Mouse (Mus musculus) hindbrain, embryonic 14.5 days (tissue): ENCODE measurements around the gene Gpr87. TPM values are rescaled to one million over a fixed set of nuclear protein-coding genes. Genes with fewer than 3 reads are reported as not detected.

Experiments used
- ATAC-seq: fragments of 200-750 bp; cut with Nextera tagmentation; 2 replicates; pipeline ENCODE4 v1.8.0; 2017; ENCODE audit warnings: moderate number of reproducible peaks, mild to moderate bottlenecking, moderate TSS enrichment, moderate library complexity; ENCODE audit not compliant: low FRiP score
- DNase-seq: peaks from one replicate; pipeline ENCODE4 v3.0.0-alpha.2; 2015; ENCODE audit warnings: low spot score
- H3K27ac ChIP-seq: fragments of 300-500 bp; sonication (generic); 2 replicates; pipeline ENCODE4 v1.5.1; 2014; ENCODE audit warnings: mild to moderate bottlenecking, moderate library complexity
- H3K27me3 ChIP-seq: fragments of 300-500 bp; sonication (generic); 2 replicates; pipeline ENCODE4 v1.6.1; 2014; ENCODE audit warnings: mild to moderate bottlenecking, low read length, mixed read lengths; ENCODE audit not compliant: control insufficient read depth, insufficient read depth
- H3K36me3 ChIP-seq: fragments of 300-500 bp; sonication (generic); replicated peaks from 2 replicates; pipeline ENCODE4 v1.6.1; 2014; ENCODE audit not compliant: control insufficient read depth, insufficient read depth
- H3K4me1 ChIP-seq: fragments of 300-500 bp; sonication (generic); replicated peaks from 2 replicates; pipeline ENCODE4 v1.6.1; 2014; ENCODE audit warnings: antibody characterized with exemption, low read length, mixed read lengths; ENCODE audit not compliant: control insufficient read depth, insufficient read depth
- H3K4me2 ChIP-seq: fragments of 300-500 bp; sonication (generic); replicated peaks from 2 replicates; pipeline ENCODE4 v1.6.1; 2014; ENCODE audit warnings: mild to moderate bottlenecking, moderate library complexity
- H3K4me3 ChIP-seq: fragments of 300-500 bp; sonication (generic); replicated peaks from 2 replicates; pipeline ENCODE4 v1.5.1; 2014; ENCODE audit warnings: mild to moderate bottlenecking, low read length
- H3K9ac ChIP-seq: fragments of 300-500 bp; sonication (generic); 2 replicates; pipeline ENCODE4 v1.6.1; 2014
- H3K9me3 ChIP-seq: fragments of 300-500 bp; sonication (generic); 2 replicates; pipeline ENCODE4 v1.6.1; 2016; ENCODE audit warnings: low read length; ENCODE audit not compliant: control insufficient read depth
- WGBS: fragments of 180-500 bp; shearing (Covaris S2); extraction: QIAGEN DNeasy Blood & Tissue Kit; methylation state at CpG from one replicate; pipeline ENCODE4 v1.1.7; 2014; 5-methylcytosine and 5-hydroxymethylcytosine counted together
- polyA plus RNA-seq: library from polyadenylated mRNA; unstranded; fragments of >200 nt; fragmentation: Nextera tagmentation; extraction: Ambion mirVana; gene quantifications from 2 replicates; pipeline ENCODE4 v1.2.1, GENCODE M21; 2014

Gene Gpr87
- polyA plus RNA-seq, 1 experiment from 2014 or later = not detected

GRCm38 (mm10) chr3:59197329-59197948 is 2.5 kb upstream of the Gpr87 start:
- Histone ChIP-seq H3K4me1 (no peaks in the 10 kb centered on the region), H3K27ac (no peak overlapping the region), H3K4me2 (no peak overlapping the region), H3K27me3 (no peaks in the 10 kb centered on the region), H3K9me3 (no peaks in the 10 kb centered on the region), H3K36me3 (no peaks in the 10 kb centered on the region), H3K9ac (no peak overlapping the region), H3K4me3 (no peak overlapping the region)
- 91% methylated on average over 4 of the region's 4 CpGs for WGBS
- no peak for ATAC-seq
- DNase-seq = no peak

GRCm38 (mm10) chr3:59194099-59194498 is 805 bp downstream of the Gpr87 start:
- Histone ChIP-seq H3K4me3 (no peak overlapping the region), H3K9me3 (no peaks in the 10 kb centered on the region), H3K9ac (no peak overlapping the region), H3K4me1 (no peaks in the 10 kb centered on the region), H3K27me3 (no peaks in the 10 kb centered on the region), H3K36me3 (no peaks in the 10 kb centered on the region), H3K4me2 (no peak overlapping the region), H3K27ac (no peak overlapping the region)
- ATAC-seq = no peak
- DNase-seq = no peak
- 95% methylated on average over 7 of the region's 7 CpGs for WGBS

GRCm38 (mm10) chr3:59191674-59192073 is 3.2 kb downstream of the Gpr87 start:
- ATAC-seq (no peak), DNase-seq (no peak)
- no peaks in the 10 kb centered on the region for H3K36me3 ChIP-seq
- no peak overlapping the region for H3K9ac ChIP-seq
- no peak overlapping the region for H3K27ac ChIP-seq
- no peak overlapping the region for H3K4me2 ChIP-seq
- no peaks in the 10 kb centered on the region for H3K4me1 ChIP-seq
- 96% methylated on average over 6 of the region's 6 CpGs for WGBS
- no peaks in the 10 kb centered on the region for H3K9me3 ChIP-seq
- H3K27me3 ChIP-seq = no peaks in the 10 kb centered on the region
- H3K4me3 ChIP-seq = no peak overlapping the region

- H3K9ac ChIP-seq = no peak overlapping the region
- H3K9me3 ChIP-seq = no peaks in the 10 kb centered on the region
- H3K4me2 ChIP-seq = no peak overlapping the region
- WGBS = 88% methylated on average over 4 of the region's 4 CpGs
- no peaks in the 10 kb centered on the region for H3K27me3 ChIP-seq
- H3K4me1 ChIP-seq = no peaks in the 10 kb centered on the region
- DNase-seq (no peak), ATAC-seq (no peak)
- no peak overlapping the region for H3K4me3 ChIP-seq
- H3K27ac ChIP-seq = no peak overlapping the region
- H3K36me3 ChIP-seq = no peaks in the 10 kb centered on the region
Measured at GRCm38 (mm10) chr3:59187336-59187735, 7.6 kb downstream of the Gpr87 start.

- DNase-seq = no peak
- no peak overlapping the region for H3K9ac ChIP-seq
- H3K9me3 ChIP-seq = no peaks in the 10 kb centered on the region
- H3K27ac ChIP-seq = no peak overlapping the region
- ATAC-seq = no peak
- no peak overlapping the region for H3K4me2 ChIP-seq
- H3K4me1 ChIP-seq = no peaks in the 10 kb centered on the region
- no peak overlapping the region for H3K4me3 ChIP-seq
- H3K36me3 ChIP-seq = no peaks in the 10 kb centered on the region
- H3K27me3 ChIP-seq = no peaks in the 10 kb centered on the region
- 78% methylated on average over 4 of the region's 4 CpGs for WGBS
Measured at GRCm38 (mm10) chr3:59185662-59186061, 9.2 kb downstream of the Gpr87 start.

GRCm38 (mm10) chr3:59182129-59182528 is 12.8 kb downstream of the Gpr87 start:
- Histone ChIP-seq H3K4me1 (no peaks in the 10 kb centered on the region), H3K4me2 (no peak overlapping the region), H3K27me3 (no peaks in the 10 kb centered on the region), H3K9ac (no peak overlapping the region), H3K9me3 (no peaks in the 10 kb centered on the region), H3K36me3 (no peaks in the 10 kb centered on the region), H3K27ac (no peak overlapping the region), H3K4me3 (no peak overlapping the region)
- DNase-seq (no peak), ATAC-seq (peak; percentile 32; the same call in 1 of the 2 replicates)

- Histone ChIP-seq H3K4me1 (no peaks in the 10 kb centered on the region), H3K4me3 (no peak overlapping the region), H3K27me3 (no peaks in the 10 kb centered on the region), H3K9me3 (no peaks in the 10 kb centered on the region), H3K36me3 (no peaks in the 10 kb centered on the region), H3K4me2 (no peak overlapping the region), H3K27ac (no peak overlapping the region), H3K9ac (no peak overlapping the region)
- peak; percentile 40; the same call in 1 of the 2 replicates for ATAC-seq
- no peak for DNase-seq
- 62% methylated on average over 5 of the region's 5 CpGs for WGBS
Measured at GRCm38 (mm10) chr3:59181134-59181533, 13.8 kb downstream of the Gpr87 start.

GRCm38 (mm10) chr3:59176871-59177270 is 18.0 kb downstream of the Gpr87 start:
- Histone ChIP-seq H3K9ac (no peak overlapping the region), H3K4me3 (no peak overlapping the region), H3K4me2 (no peak overlapping the region), H3K27me3 (no peaks in the 10 kb centered on the region), H3K4me1 (no peaks in the 10 kb centered on the region), H3K36me3 (no peaks in the 10 kb centered on the region), H3K27ac (no peak overlapping the region), H3K9me3 (no peaks in the 10 kb centered on the region)
- WGBS = 79% methylated on average over 5 of the region's 5 CpGs
- no peak for ATAC-seq
- no peak for DNase-seq

- WGBS = 44% methylated on average over 5 of the region's 5 CpGs
- ATAC-seq (peak; percentile 78; the same call in 1 of the 2 replicates), DNase-seq (peak; percentile 73)
- H3K4me2 ChIP-seq = no peak overlapping the region
- H3K4me1 ChIP-seq = no peaks in the 10 kb centered on the region
- no peaks in the 10 kb centered on the region for H3K9me3 ChIP-seq
- H3K4me3 ChIP-seq = no peak overlapping the region
- no peak overlapping the region for H3K9ac ChIP-seq
- H3K36me3 ChIP-seq = no peaks in the 10 kb centered on the region
- H3K27me3 ChIP-seq = no peaks in the 10 kb centered on the region
- H3K27ac ChIP-seq = no peak overlapping the region
Measured at GRCm38 (mm10) chr3:59175234-59175633, 19.7 kb downstream of the Gpr87 start.
